Mouse (Mus musculus) heart, adult 2 months (tissue): ENCODE data around the gene Krtap9-3.

ENCODE experiments used
- CTCF ChIP-seq: fragments of 200-600 bp; IDR thresholded peaks from 2 replicates; pipeline ENCODE4 v1.8.1; 2022; ENCODE audit warnings: antibody characterized with exemption, mild to moderate bottlenecking, moderate library complexity
- POLR2A ChIP-seq: fragments of 200-500 bp; IDR thresholded peaks from 2 replicates; pipeline ENCODE4 v1.6.1; 2011; ENCODE audit warnings: mild to moderate bottlenecking, low read depth, low read length, control low read depth; ENCODE audit not compliant: insufficient read depth

DNA sequence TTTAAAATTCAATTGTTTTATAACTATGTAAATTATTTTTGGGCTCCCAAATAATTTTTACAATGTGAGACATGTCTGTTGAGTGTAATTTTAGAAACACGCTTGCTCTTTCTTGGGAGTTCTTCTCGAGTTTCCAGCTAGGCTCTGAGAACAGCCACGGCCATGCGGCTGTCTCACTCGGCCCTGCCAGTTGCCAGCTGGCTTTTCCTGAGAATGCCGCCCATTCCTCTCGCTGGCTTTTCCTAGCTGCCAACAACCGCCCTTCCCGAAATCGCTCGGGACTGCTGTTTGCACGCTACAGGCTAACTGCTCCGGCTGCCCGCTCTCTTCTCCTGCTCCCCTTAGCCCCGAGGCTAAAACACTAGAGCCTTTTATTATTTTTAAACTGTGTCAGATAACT, 48.5 kb upstream of the Krtap9-3 start:
- TF ChIP-seq CTCF (no peak), POLR2A (no peak)
